Mouse (Mus musculus) limb, embryonic 12.5 days (tissue): ENCODE results near the gene Mknk1. TPM values are rescaled to one million over a fixed set of nuclear protein-coding genes. Genes with fewer than 3 reads are reported as not detected.

Experiments
- ATAC-seq: fragments of 200-750 bp; cut with Nextera tagmentation; 2 replicates; pipeline ENCODE4 v1.8.0; 2017; ENCODE audit warnings: low read depth, moderate TSS enrichment; ENCODE audit not compliant: insufficient number of reproducible peaks, insufficient read depth, low FRiP score, low TSS enrichment
- H3K27ac ChIP-seq: fragments of 300-500 bp; sonication (generic); 2 replicates; pipeline ENCODE4 v1.5.1; 2016; ENCODE audit warnings: mild to moderate bottlenecking, moderate library complexity
- H3K27me3 ChIP-seq: fragments of 300-500 bp; sonication (generic); 2 replicates; pipeline ENCODE4 v1.6.1; 2016; ENCODE audit warnings: mild to moderate bottlenecking, moderate library complexity
- H3K36me3 ChIP-seq: fragments of 300-500 bp; sonication (generic); 2 replicates; pipeline ENCODE4 v1.6.1; 2016; ENCODE audit warnings: mild to moderate bottlenecking, moderate library complexity
- H3K4me1 ChIP-seq: fragments of 300-500 bp; sonication (generic); replicated peaks from 2 replicates; pipeline ENCODE4 v1.6.1; 2016
- H3K4me2 ChIP-seq: fragments of 300-500 bp; sonication (generic); 2 replicates; pipeline ENCODE4 v1.6.1; 2016; ENCODE audit warnings: mild to moderate bottlenecking, moderate library complexity
- H3K4me3 ChIP-seq: fragments of 300-500 bp; sonication (generic); replicated peaks from 2 replicates; pipeline ENCODE4 v1.5.1; 2016; ENCODE audit warnings: mild to moderate bottlenecking
- H3K9ac ChIP-seq: fragments of 300-500 bp; sonication (generic); replicated peaks from 2 replicates; pipeline ENCODE4 v1.6.1; 2016; ENCODE audit warnings: mild to moderate bottlenecking, moderate library complexity
- H3K9me3 ChIP-seq: fragments of 300-500 bp; sonication (generic); 2 replicates; pipeline ENCODE4 v1.6.1; 2016; ENCODE audit warnings: mild to moderate bottlenecking, moderate library complexity
- WGBS: fragments of 180-500 bp; shearing (Covaris S2); methylation state at CpG from one replicate; pipeline ENCODE4 v1.1.7; 2016; 5-methylcytosine and 5-hydroxymethylcytosine counted together
- polyA plus RNA-seq: library from polyadenylated mRNA; unstranded; fragments of >200 nt; fragmentation: Nextera tagmentation; extraction: Ambion mirVana; gene quantifications from 2 replicates; pipeline ENCODE4 v1.2.1, GENCODE M21; 2016

Gene Mknk1
- polyA plus RNA-seq, 1 experiment from 2014 or later = 33.6 TPM

- peak; percentile 17; the same call in 1 of the 2 replicates for ATAC-seq
- H3K4me3 ChIP-seq = no peak overlapping the region
- H3K4me1 ChIP-seq = peaks cover 15% of the 10 kb centered on the region
- no peak overlapping the region for H3K27ac ChIP-seq
- H3K9ac ChIP-seq = no peak overlapping the region
- H3K36me3 ChIP-seq = no peaks in the 10 kb centered on the region
- peaks cover 61% of the 10 kb centered on the region for H3K27me3 ChIP-seq
- no peak overlapping the region; the same call in 1 of the 2 replicates for H3K4me2 ChIP-seq
- H3K9me3 ChIP-seq = no peaks in the 10 kb centered on the region
- 10% methylated on average over 4 of the region's 4 CpGs for WGBS
Measured at GRCm38 (mm10) chr4:115911586-115911985, 72.6 kb downstream of the Mknk1 start.

DNA sequence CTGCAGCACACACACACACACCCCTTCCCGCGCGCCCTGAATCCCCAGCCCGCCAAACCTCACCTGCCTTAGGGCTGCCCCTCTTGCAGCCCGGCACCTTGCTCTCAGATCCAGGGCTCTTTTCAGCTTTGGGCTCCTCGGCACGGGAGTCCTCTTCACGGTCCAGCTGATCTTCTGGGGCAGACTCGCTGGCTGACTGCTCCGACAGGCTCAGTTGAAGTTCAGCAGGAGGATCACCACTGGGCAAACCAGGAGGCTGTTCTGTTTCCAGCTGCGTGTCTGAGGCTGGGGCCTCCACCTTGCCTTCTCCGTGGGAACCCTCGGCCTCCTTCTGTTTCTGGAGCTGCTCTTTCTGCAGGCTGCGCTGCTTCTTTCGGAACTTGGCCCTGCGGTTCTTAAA is 80.9 kb downstream of the Mknk1 start:
- no peak overlapping the region for H3K9ac ChIP-seq
- H3K27ac ChIP-seq = no peak overlapping the region
- H3K9me3 ChIP-seq = no peaks in the 10 kb centered on the region; the same call in 1 of the 2 replicates
- WGBS = 80% methylated on average over 16 of the region's 16 CpGs
- H3K36me3 ChIP-seq = no peaks in the 10 kb centered on the region
- H3K4me3 ChIP-seq = no peak overlapping the region
- ATAC-seq = no peak
- H3K4me1 ChIP-seq = peaks cover 5% of the 10 kb centered on the region; the same call in 1 of the 2 replicates
- peaks cover 95% of the 10 kb centered on the region for H3K27me3 ChIP-seq
- no peak overlapping the region for H3K4me2 ChIP-seq

- 88% methylated on average over 5 of the region's 5 CpGs for WGBS
- H3K4me1 ChIP-seq = peaks cover 5% of the 10 kb centered on the region; the same call in 1 of the 2 replicates
- no peaks in the 10 kb centered on the region for H3K36me3 ChIP-seq
- ATAC-seq = no peak
- no peak overlapping the region for H3K9ac ChIP-seq
- H3K27ac ChIP-seq = no peak overlapping the region
- peaks cover 92% of the 10 kb centered on the region for H3K27me3 ChIP-seq
- no peak overlapping the region for H3K4me3 ChIP-seq
- no peak overlapping the region for H3K4me2 ChIP-seq
- no peaks in the 10 kb centered on the region; the same call in 1 of the 2 replicates for H3K9me3 ChIP-seq
Measured at GRCm38 (mm10) chr4:115922688-115923087, 83.7 kb downstream of the Mknk1 start.

GRCm38 (mm10) chr4:115923262-115923880 is 84.4 kb downstream of the Mknk1 start:
- H3K9me3 ChIP-seq = no peaks in the 10 kb centered on the region; the same call in 1 of the 2 replicates
- 70% methylated on average over 16 of the region's 16 CpGs for WGBS
- peaks cover 92% of the 10 kb centered on the region for H3K27me3 ChIP-seq
- no peak overlapping the region for H3K4me2 ChIP-seq
- H3K4me1 ChIP-seq = no peaks in the 10 kb centered on the region
- ATAC-seq = no peak
- no peak overlapping the region for H3K4me3 ChIP-seq
- no peak overlapping the region for H3K9ac ChIP-seq
- H3K27ac ChIP-seq = no peak overlapping the region
- H3K36me3 ChIP-seq = no peaks in the 10 kb centered on the region

- no peak overlapping the region for H3K27ac ChIP-seq
Measured at GRCm38 (mm10) chr4:115927637-115928036, 88.6 kb downstream of the Mknk1 start.

More at GRCm38 (mm10) chr4:115927637-115928036, 88.6 kb downstream of the Mknk1 start:
- H3K4me2 ChIP-seq = no peak overlapping the region
- ATAC-seq = no peak
- peaks cover 93% of the 10 kb centered on the region for H3K27me3 ChIP-seq
- H3K9ac ChIP-seq = no peak overlapping the region
- H3K4me1 ChIP-seq = no peaks in the 10 kb centered on the region
- no peak overlapping the region for H3K4me3 ChIP-seq
- H3K9me3 ChIP-seq = no peaks in the 10 kb centered on the region; the same call in 1 of the 2 replicates
- 40% methylated on average over 7 of the region's 7 CpGs for WGBS
- no peaks in the 10 kb centered on the region for H3K36me3 ChIP-seq

Other genes with a start within 250 kb of the Mknk1 start
- not detected in 2 replicates for gene Cyp4a32, start 238.2 kb upstream of the Mknk1 start, polyA plus RNA-seq
- not detected in 2 replicates for gene Cyp4b1, start 191.5 kb upstream of the Mknk1 start, polyA plus RNA-seq
- gene Efcab14, start 101.5 kb upstream of the Mknk1 start, polyA plus RNA-seq = 31.9 and 35.2 TPM in 2 replicates
- 0.36 TPM in 1 of 2 replicates, not detected in the other for gene Tex38, start 58.2 kb upstream of the Mknk1 start, polyA plus RNA-seq
- 65.5 and 68.7 TPM in 2 replicates for gene Atpaf1, start 54.4 kb upstream of the Mknk1 start, polyA plus RNA-seq
- 8.4 and 8.8 TPM in 2 replicates for gene Mob3c, start 11.1 kb upstream of the Mknk1 start, polyA plus RNA-seq
- not detected in 2 replicates for gene Kncn, start 45.2 kb downstream of the Mknk1 start, polyA plus RNA-seq
- gene 6430628N08Rik, start 51.5 kb downstream of the Mknk1 start, polyA plus RNA-seq = 0.13 and 0.38 TPM in 2 replicates
- 0.08 and 0.13 TPM in 2 replicates for gene Dmbx1, start 100.7 kb downstream of the Mknk1 start, polyA plus RNA-seq
- 0.81 and 1.1 TPM in 2 replicates for gene Faah, start 178.7 kb downstream of the Mknk1 start, polyA plus RNA-seq
- gene Nsun4, start 214.7 kb downstream of the Mknk1 start, polyA plus RNA-seq = 18.4 and 21.1 TPM in 2 replicates
- gene Uqcrh, start 235.9 kb downstream of the Mknk1 start, polyA plus RNA-seq = 436 and 452 TPM in 2 replicates
- gene Lrrc41, start 236.1 kb downstream of the Mknk1 start, polyA plus RNA-seq = 78.9 and 82.6 TPM in 2 replicates